In genomic region chr6:119451981-119452499, GRCm38 (mm10) we compare ENCODE assay signal across 8 mouse cellular contexts. TPM values are rescaled to one million over a fixed set of nuclear protein-coding genes. Genes with fewer than 3 reads are reported as not detected.
A peak's percentile ranks its signal among the peaks of the same experiment; 100 is the strongest.
DNase-seq lines count a peak whose midpoint lies in the region; ATAC-seq and TF ChIP-seq lines count a peak whose summit lies in the region.

No protein-coding gene starts in this region.

- TF ChIP-seq EP300 in liver, embryonic 14.5 days (IDR thresholded peaks at IDR 0.05; ENCODE audit: low read depth) = no peak

- peak; percentile 41 for DNase-seq in thymus, postnatal 4 days
- DNase-seq in thymus, postnatal 10 days (ENCODE audit: low spot score in 2 of 2) = no peak
- peak; percentile 83 for DNase-seq in embryonic facial prominence, embryonic 14.5 days (ENCODE audit: low spot score)
- DNase-seq in layer of hippocampus, adult 18-20 months (ENCODE audit: low spot score in 2 of 2) = peak; percentile 51 to 71
- no peak for DNase-seq in liver, embryonic 14.5 days (ENCODE audit: low read depth in 3 of 3, low spot score in 3 of 3)
- no peak for DNase-seq in spleen, postnatal 36 days (ENCODE audit: low spot score in 2 of 2)

- H3K4me1 ChIP-seq in embryonic facial prominence, embryonic 14.5 days (ENCODE audit: control insufficient read depth, insufficient read depth, low read length) = peaks cover 8% of the 10 kb centered on the region
- H3K4me1 ChIP-seq in heart, embryonic 16.5 days (ENCODE audit: control insufficient read depth, insufficient read depth, low read length) = peaks cover 10% of the 10 kb centered on the region
- H3K4me1 ChIP-seq in liver, embryonic 14.5 days (replicated peaks; ENCODE audit: control insufficient read depth in 2 of 2, insufficient read depth in 2 of 2, low read length in 1 of 2) = no peaks in the 10 kb centered on the region; a peak in 3 of 4 replicates
- peaks cover 8% of the 10 kb centered on the region; the same call in 1 of the 2 replicates for H3K4me1 ChIP-seq in neural tube, embryonic 14.5 days (ENCODE audit: control insufficient read depth, insufficient read depth, low read length)

- peak; percentile 56 for ATAC-seq in embryonic facial prominence, embryonic 14.5 days (ENCODE audit: low read depth)
- ATAC-seq in heart, embryonic 16.5 days (replicated peaks; ENCODE audit: extremely low read depth, insufficient read depth, low FRiP score) = peak; percentile 31; the same call in 1 of the 2 replicates
- no peak for ATAC-seq in liver, embryonic 14.5 days (ENCODE audit: insufficient read depth)
- ATAC-seq in neural tube, embryonic 14.5 days (ENCODE audit: low read depth) = peak; percentile 79

- no peak for TF ChIP-seq CTCF in liver, embryonic 14.5 days (IDR thresholded peaks at IDR 0.05; ENCODE audit: low read depth)

- H3K9me3 ChIP-seq in embryonic facial prominence, embryonic 14.5 days (ENCODE audit: control insufficient read depth, low read length) = no peaks in the 10 kb centered on the region
- H3K9me3 ChIP-seq in heart, embryonic 16.5 days (replicated peaks; ENCODE audit: control insufficient read depth, low read length) = no peaks in the 10 kb centered on the region
- no peaks in the 10 kb centered on the region for H3K9me3 ChIP-seq in liver, embryonic 14.5 days (ENCODE audit: control insufficient read depth, low read length)
- H3K9me3 ChIP-seq in neural tube, embryonic 14.5 days (ENCODE audit: control insufficient read depth, low read length) = no peaks in the 10 kb centered on the region

- H3K27ac ChIP-seq in embryonic facial prominence, embryonic 14.5 days (replicated peaks; ENCODE audit: low read depth, low read length) = peak overlapping the region; percentile 54
- peak overlapping the region; percentile 73 for H3K27ac ChIP-seq in heart, embryonic 16.5 days (ENCODE audit: low read length)
- no peak overlapping the region for H3K27ac ChIP-seq in liver, embryonic 14.5 days
- peak overlapping the region; percentile 95 for H3K27ac ChIP-seq in neural tube, embryonic 14.5 days (ENCODE audit: low read depth, low read length)

- peak overlapping the region; percentile 37 for H3K4me3 ChIP-seq in embryonic facial prominence, embryonic 14.5 days (ENCODE audit: low read depth, low read length)
- H3K4me3 ChIP-seq in heart, embryonic 16.5 days (ENCODE audit: low read length) = peak overlapping the region; percentile 52
- peak overlapping the region in 1 of 2 experiments; percentile 26; a peak in 1 of 4 replicates for H3K4me3 ChIP-seq in liver, embryonic 14.5 days (ENCODE audit: insufficient read depth in 1 of 2, low read depth in 2 of 2, low read length in 2 of 2)
- peak overlapping the region; percentile 30 for H3K4me3 ChIP-seq in neural tube, embryonic 14.5 days (ENCODE audit: low read depth, low read length)

- peak overlapping the region; percentile 69 for H3K4me2 ChIP-seq in embryonic facial prominence, embryonic 14.5 days (ENCODE audit: low read depth, low read length)
- H3K4me2 ChIP-seq in heart, embryonic 16.5 days (ENCODE audit: low read depth, low read length) = peak overlapping the region; percentile 82
- peak overlapping the region; percentile 33 for H3K4me2 ChIP-seq in liver, embryonic 14.5 days (ENCODE audit: low read depth)
- H3K4me2 ChIP-seq in neural tube, embryonic 14.5 days (ENCODE audit: low read depth, low read length) = peak overlapping the region; percentile 69

- H3K9ac ChIP-seq in embryonic facial prominence, embryonic 14.5 days (ENCODE audit: low read depth, low read length) = peak overlapping the region; percentile 58
- H3K9ac ChIP-seq in heart, embryonic 16.5 days (ENCODE audit: low read length) = peak overlapping the region; percentile 70
- H3K9ac ChIP-seq in liver, embryonic 14.5 days (replicated peaks) = no peak overlapping the region
- peak overlapping the region; percentile 57 for H3K9ac ChIP-seq in neural tube, embryonic 14.5 days (replicated peaks; ENCODE audit: low read depth, low read length)

- no peaks in the 10 kb centered on the region for H3K27me3 ChIP-seq in embryonic facial prominence, embryonic 14.5 days (replicated peaks; ENCODE audit: control insufficient read depth, insufficient read depth, low read length)
- H3K27me3 ChIP-seq in heart, embryonic 16.5 days (ENCODE audit: control insufficient read depth, insufficient read depth, low read length) = no peaks in the 10 kb centered on the region
- H3K27me3 ChIP-seq in liver, embryonic 14.5 days (ENCODE audit: control insufficient read depth, insufficient read depth, low read length) = peaks cover 42% of the 10 kb centered on the region
- H3K27me3 ChIP-seq in neural tube, embryonic 14.5 days (ENCODE audit: control insufficient read depth, insufficient read depth, low read length) = no peaks in the 10 kb centered on the region

- no peaks in the 10 kb centered on the region for H3K36me3 ChIP-seq in embryonic facial prominence, embryonic 14.5 days (ENCODE audit: control insufficient read depth, insufficient read depth, low read length)
- H3K36me3 ChIP-seq in heart, embryonic 16.5 days (ENCODE audit: control insufficient read depth, insufficient read depth) = no peaks in the 10 kb centered on the region
- no peaks in the 10 kb centered on the region for H3K36me3 ChIP-seq in liver, embryonic 14.5 days (replicated peaks; ENCODE audit: control insufficient read depth, insufficient read depth, low read depth)
- H3K36me3 ChIP-seq in neural tube, embryonic 14.5 days (ENCODE audit: control insufficient read depth, insufficient read depth, low read length) = no peaks in the 10 kb centered on the region

- 1% methylated on average over 15 of the region's 15 CpGs for WGBS in embryonic facial prominence, embryonic 14.5 days
- 2% methylated on average over 15 of the region's 15 CpGs for WGBS in heart, embryonic 16.5 days
- 2% methylated on average over 15 of the region's 15 CpGs for WGBS in liver, embryonic 14.5 days (ENCODE audit: insufficient replicate concordance)
- WGBS in neural tube, embryonic 14.5 days = under 1% methylated on average over 15 of the region's 15 CpGs

RNA-seq across cellular contexts. Expression of gene Fbxl14, which starts 27.4 kb away (rescaled TPM):
- polyA plus RNA-seq in embryonic facial prominence, embryonic 14.5 days (2014; fragmentation: Nextera tagmentation; extraction: Ambion mirVana) = 6.2 and 7.5 TPM in 2 replicates
- 3.3 and 4.3 TPM in 2 replicates for polyA plus RNA-seq in heart, embryonic 16.5 days (2015; fragmentation: Nextera tagmentation; extraction: Ambion mirVana)
- total RNA-seq in layer of hippocampus, adult 18-20 months (2021) = 10 to 100 TPM; 38.6 to 40.1 TPM
- 16.3 and 18.8 TPM in 2 replicates for polyA plus RNA-seq in liver, embryonic 14.5 days (2012; rRNA removed)
- 3.7 and 3.9 TPM in 2 replicates for polyA plus RNA-seq in liver, embryonic 14.5 days (2014; fragmentation: Nextera tagmentation; extraction: Ambion mirVana)
- 3.5 and 3.8 TPM in 2 replicates for polyA plus RNA-seq in neural tube, embryonic 14.5 days (2014; fragmentation: Nextera tagmentation; extraction: Ambion mirVana)

RNA-seq across cellular contexts. Expression of gene Adipor2, which starts 34.5 kb away (rescaled TPM):
- 25.8 and 30.1 TPM in 2 replicates for polyA plus RNA-seq in embryonic facial prominence, embryonic 14.5 days (2014; fragmentation: Nextera tagmentation; extraction: Ambion mirVana)
- 29.8 and 37.5 TPM in 2 replicates for polyA plus RNA-seq in heart, embryonic 16.5 days (2015; fragmentation: Nextera tagmentation; extraction: Ambion mirVana)
- 10 to 100 TPM; 47.1 to 50.6 TPM for total RNA-seq in layer of hippocampus, adult 18-20 months (2021)
- polyA plus RNA-seq in liver, embryonic 14.5 days (2012; rRNA removed) = 16.5 and 18.4 TPM in 2 replicates
- polyA plus RNA-seq in liver, embryonic 14.5 days (2014; fragmentation: Nextera tagmentation; extraction: Ambion mirVana) = 17.7 and 19.2 TPM in 2 replicates
- 19.4 and 36.2 TPM in 2 replicates for polyA plus RNA-seq in neural tube, embryonic 14.5 days (2014; fragmentation: Nextera tagmentation; extraction: Ambion mirVana)

Comparison
In these comparisons a context has a peak if more than half of its experiments do, and no peak if none do; other contexts are left out.
1. DNase-seq: peak in thymus, postnatal 4 days (single experiment), embryonic facial prominence, embryonic 14.5 days (single experiment) and layer of hippocampus, adult 18-20 months (2 of 2); none in thymus, postnatal 10 days (0 of 2), liver, embryonic 14.5 days (0 of 3) and spleen, postnatal 36 days (0 of 2).
2. Peak in every context shown above with its lines, with median percentiles within 50 percentile points of each other: H3K4me2 ChIP-seq.